Mouse (Mus musculus) olfactory bulb, adult 2 months (tissue): Measurements from ENCODE around the gene Gm48551. TPM values are rescaled to one million over a fixed set of nuclear protein-coding genes. Genes with fewer than 3 reads are reported as not detected.

ENCODE experiments used
- H3K27ac ChIP-seq: fragments of 200-500 bp; 2 replicates; pipeline ENCODE4 v1.5.1; 2012; ENCODE audit warnings: low read depth, low read length; ENCODE audit not compliant: insufficient read depth
- H3K4me1 ChIP-seq: fragments of 200-500 bp; 2 replicates; pipeline ENCODE4 v1.6.1; 2012; ENCODE audit warnings: low read length; ENCODE audit not compliant: control insufficient read depth, insufficient read depth
- H3K4me3 ChIP-seq: fragments of 200-500 bp; 2 replicates; pipeline ENCODE4 v1.5.1; 2012; ENCODE audit warnings: mild to moderate bottlenecking, low read depth, low read length, moderate library complexity; ENCODE audit not compliant: insufficient read depth
- CTCF ChIP-seq: fragments of 200-500 bp; IDR thresholded peaks from 2 replicates; pipeline ENCODE4 v1.5.1; 2012; ENCODE audit warnings: low read depth, mild to moderate bottlenecking, low read length, moderate library complexity; ENCODE audit not compliant: insufficient read depth
- POLR2A ChIP-seq: fragments of 200-500 bp; IDR thresholded peaks from 2 replicates; pipeline ENCODE4 v1.6.1; 2012; ENCODE audit warnings: mild to moderate bottlenecking, low read depth, low read length, moderate library complexity; ENCODE audit not compliant: insufficient read depth
- WGBS: fragments of 180-500 bp; shearing (Covaris S2); methylation state at CpG from one replicate; pipeline ENCODE4 v1.1.7; 2018; 5-methylcytosine and 5-hydroxymethylcytosine counted together
- polyA plus RNA-seq: library from polyadenylated mRNA; stranded (reverse); fragments of >200 nt; gene quantifications from 2 replicates; pipeline ENCODE4 v1.2.4, GENCODE M21; 2012; ENCODE audit warnings: low replicate concordance; ENCODE audit not compliant: missing spikeins, insufficient read depth, insufficient read length

Gm48551 gene
- polyA plus RNA-seq, 1 experiment, result not detected

DNA sequence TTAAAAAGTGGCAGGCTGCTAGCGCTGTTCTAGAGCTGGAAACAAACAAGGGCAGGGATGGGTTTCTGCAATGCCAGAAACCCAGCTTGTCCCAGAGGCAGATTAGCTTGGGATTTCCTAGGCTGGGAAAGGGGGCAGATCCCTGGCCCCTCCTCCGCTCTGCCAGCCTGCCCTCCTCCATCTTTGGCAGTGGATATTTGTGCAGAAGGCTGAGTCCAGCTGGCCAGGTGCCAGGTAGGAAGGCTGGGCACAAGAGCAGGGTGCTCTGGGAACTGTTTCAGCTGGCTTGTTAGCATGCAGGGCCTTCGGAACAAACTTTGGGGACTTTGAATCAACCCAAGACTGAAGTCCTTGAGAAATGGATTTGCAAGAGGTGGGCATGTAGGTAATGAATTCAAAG lies 51.2 kb downstream of the Gm48551 start:
- peaks cover 38% of the 10 kb centered on the region for H3K4me1 ChIP-seq
- H3K27ac ChIP-seq, result peak overlapping the region; percentile 24; the same call in 1 of the 2 replicates
- WGBS, result 34% methylated on average over 3 of the region's 3 CpGs
- no peak for TF ChIP-seq POLR2A
- TF ChIP-seq CTCF, result no peak
- no peak overlapping the region for H3K4me3 ChIP-seq

DNA sequence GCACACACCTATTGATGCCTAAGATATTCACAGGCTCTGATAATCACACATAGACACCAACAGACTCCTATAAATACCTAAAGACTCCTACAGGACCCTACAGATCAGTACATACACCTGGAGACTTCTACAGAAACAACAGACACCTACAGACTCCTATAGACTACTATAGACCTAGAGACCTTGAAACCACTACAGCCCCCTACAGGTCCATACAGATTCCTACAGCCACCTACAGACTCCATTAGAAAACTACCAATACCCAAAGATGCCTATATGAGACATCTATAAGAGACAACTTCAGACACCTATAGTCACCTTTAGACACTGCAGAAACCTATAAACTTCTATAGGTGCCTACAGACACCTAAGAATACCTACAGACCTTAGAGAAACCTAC lies 56.8 kb downstream of the Gm48551 start:
- no peak for TF ChIP-seq POLR2A
- TF ChIP-seq CTCF, result no peak
- no peaks in the 10 kb centered on the region for H3K4me1 ChIP-seq
- H3K4me3 ChIP-seq, result no peak overlapping the region
- no peak overlapping the region for H3K27ac ChIP-seq

Other genes starting within 250 kb of the Gm48551 start
- 77.0 TPM in 1 of 2 replicates, not detected in the other for gene Zbtb7a, start 249.2 kb upstream of the Gm48551 start, polyA plus RNA-seq
- gene Pias4, start 216.5 kb upstream of the Gm48551 start, polyA plus RNA-seq, result not detected in 2 replicates
- gene Eef2, start 207.8 kb upstream of the Gm48551 start, polyA plus RNA-seq, result 423 and 2,167 TPM in 2 replicates
- not detected in 2 replicates for gene Dapk3, start 201.5 kb upstream of the Gm48551 start, polyA plus RNA-seq
- gene 4930442H23Rik, start 200.6 kb upstream of the Gm48551 start, polyA plus RNA-seq, result not detected in 2 replicates
- gene Nmrk2, start 182.4 kb upstream of the Gm48551 start, polyA plus RNA-seq, result not detected in 2 replicates
- not detected in 2 replicates for gene Atcay, start 153.6 kb upstream of the Gm48551 start, polyA plus RNA-seq
- not detected in 2 replicates for gene Zfr2, start 151.3 kb upstream of the Gm48551 start, polyA plus RNA-seq
- not detected in 2 replicates for gene Matk, start 131.5 kb upstream of the Gm48551 start, polyA plus RNA-seq
- not detected in 2 replicates for gene Mrpl54, start 117.5 kb upstream of the Gm48551 start, polyA plus RNA-seq
- not detected in 2 replicates for gene Apba3, start 117.5 kb upstream of the Gm48551 start, polyA plus RNA-seq
- gene Tjp3, start 92.9 kb upstream of the Gm48551 start, polyA plus RNA-seq, result not detected in 2 replicates
- 935 TPM in 1 of 2 replicates, not detected in the other for gene Pip5k1c, start 91.5 kb upstream of the Gm48551 start, polyA plus RNA-seq
- not detected in 2 replicates for gene Cactin, start 63.4 kb upstream of the Gm48551 start, polyA plus RNA-seq
- gene Tbxa2r, start 55.7 kb upstream of the Gm48551 start, polyA plus RNA-seq, result not detected in 2 replicates
- not detected in 2 replicates for gene Gipc3, start 41.2 kb upstream of the Gm48551 start, polyA plus RNA-seq
- gene Hmg20b, start 34.0 kb upstream of the Gm48551 start, polyA plus RNA-seq, result not detected in 2 replicates
- not detected in 2 replicates for gene Mfsd12, start 27.0 kb upstream of the Gm48551 start, polyA plus RNA-seq
- gene 4930404N11Rik, start 18.6 kb upstream of the Gm48551 start, polyA plus RNA-seq, result not detected in 2 replicates
- not detected in 2 replicates for gene Fzr1, start 6.0 kb upstream of the Gm48551 start, polyA plus RNA-seq
- not detected in 2 replicates for gene Dohh, start within 50 bp of the Gm48551 start, polyA plus RNA-seq
- gene Gm48552, start 4.5 kb downstream of the Gm48551 start, polyA plus RNA-seq, result not detected in 2 replicates
- gene Smim24, start 8.6 kb downstream of the Gm48551 start, polyA plus RNA-seq, result not detected in 2 replicates
- gene Nfic, start 71.2 kb downstream of the Gm48551 start, polyA plus RNA-seq, result not detected in 2 replicates
- gene Celf5, start 98.2 kb downstream of the Gm48551 start, polyA plus RNA-seq, result not detected in 2 replicates
- gene Ncln, start 111.9 kb downstream of the Gm48551 start, polyA plus RNA-seq, result 181 TPM in 1 of 2 replicates, not detected in the other
- gene S1pr4, start 115.7 kb downstream of the Gm48551 start, polyA plus RNA-seq, result not detected in 2 replicates
- gene Gna15, start 139.8 kb downstream of the Gm48551 start, polyA plus RNA-seq, result not detected in 2 replicates
- gene Gna11, start 160.7 kb downstream of the Gm48551 start, polyA plus RNA-seq, result not detected in 2 replicates
- 1,500 TPM in 1 of 2 replicates, not detected in the other for gene Aes, start 175.0 kb downstream of the Gm48551 start, polyA plus RNA-seq
- not detected in 2 replicates for gene Tle2, start 190.1 kb downstream of the Gm48551 start, polyA plus RNA-seq
- gene Tle6, start 216.6 kb downstream of the Gm48551 start, polyA plus RNA-seq, result not detected in 2 replicates
- gene BC025920, start 221.8 kb downstream of the Gm48551 start, polyA plus RNA-seq, result not detected in 2 replicates
- not detected in 2 replicates for gene Sirt6, start 243.3 kb downstream of the Gm48551 start, polyA plus RNA-seq
- gene Ankrd24, start 244.1 kb downstream of the Gm48551 start, polyA plus RNA-seq, result not detected in 2 replicates